Mouse (Mus musculus): Measurements from ENCODE around the gene Trappc1. TPM values are rescaled to one million over a fixed set of nuclear protein-coding genes. Genes with fewer than 3 reads are reported as not detected.

Gene Trappc1
- polyA plus RNA-seq, 1 experiment, result 28.6 TPM

DNA sequence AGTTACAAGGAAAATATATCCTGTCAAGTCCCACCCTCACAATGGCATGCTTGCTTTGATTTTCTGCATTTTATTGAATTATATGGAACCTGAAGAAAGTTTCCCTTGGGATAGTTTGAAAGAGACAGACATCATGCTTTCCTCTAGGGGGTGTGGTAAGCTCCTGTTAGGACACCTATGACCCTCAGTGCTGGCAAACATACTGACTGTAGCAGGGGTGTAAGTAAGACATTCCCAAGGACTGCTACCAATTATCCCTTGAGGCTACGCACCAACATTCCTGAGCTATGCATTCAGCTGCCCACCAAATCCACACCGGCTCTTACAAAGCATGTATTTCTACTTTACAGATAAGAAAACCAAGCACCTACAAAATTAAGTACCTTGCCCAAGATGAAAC is 38.7 kb downstream of the Trappc1 start:
- DNase-seq (ENCODE audit: low read depth in 1 of 2, low spot score in 2 of 2), result no peak
- Histone ChIP-seq H3K27me3 (ENCODE audit: control insufficient read depth, insufficient read depth, low read length) (no peaks in the 10 kb centered on the region), H3K4me1 (ENCODE audit: control insufficient read depth, insufficient read depth, insufficient read length) (peaks cover 8% of the 10 kb centered on the region; the same call in 1 of the 2 replicates), H3K36me3 (ENCODE audit: control insufficient read depth, insufficient read depth, low read length) (peaks cover 42% of the 10 kb centered on the region), H3K4me3 (ENCODE audit: extremely low read depth, insufficient read depth, insufficient read length) (no peak overlapping the region), H3K27ac (ENCODE audit: insufficient read depth, low read length) (no peak overlapping the region)
- 91% methylated on average over 2 of the region's 2 CpGs for WGBS
- TF ChIP-seq CTCF (IDR thresholded peaks at IDR 0.05; ENCODE audit: extremely low read depth, insufficient read depth, insufficient read length, insufficient replicate concordance) (no peak), POLR2A (IDR thresholded peaks at IDR 0.05; ENCODE audit: low read depth, low read length) (no peak)

DNA sequence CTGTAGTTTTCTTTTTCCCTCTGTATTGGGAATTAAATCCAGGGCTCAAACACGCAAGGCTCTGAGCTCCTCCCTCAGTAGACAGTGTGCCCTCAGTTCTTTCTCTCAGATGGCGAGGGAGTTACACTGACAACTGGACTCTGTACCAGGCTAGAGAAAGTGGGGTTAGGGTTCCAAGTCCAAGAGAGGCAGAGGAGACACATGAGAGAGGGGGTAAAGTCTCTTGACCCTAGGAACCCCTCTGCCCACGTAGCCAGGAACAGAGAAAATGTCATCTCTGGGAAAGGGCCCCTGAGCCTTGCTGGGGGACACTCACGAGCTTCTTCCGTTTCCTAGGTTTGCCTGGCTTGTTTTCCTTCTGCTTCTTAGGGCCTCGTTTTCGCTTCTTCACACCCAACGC is 40.6 kb downstream of the Trappc1 start:
- 69% methylated on average over 8 of the region's 8 CpGs for WGBS
- Histone ChIP-seq H3K27me3 (ENCODE audit: control insufficient read depth, insufficient read depth, low read length) (no peaks in the 10 kb centered on the region), H3K4me1 (ENCODE audit: control insufficient read depth, insufficient read depth, insufficient read length) (peaks cover 8% of the 10 kb centered on the region; the same call in 1 of the 2 replicates), H3K27ac (ENCODE audit: insufficient read depth, low read length) (no peak overlapping the region), H3K4me3 (ENCODE audit: extremely low read depth, insufficient read depth, insufficient read length) (no peak overlapping the region), H3K36me3 (ENCODE audit: control insufficient read depth, insufficient read depth, low read length) (peaks cover 27% of the 10 kb centered on the region)
- DNase-seq (ENCODE audit: low read depth in 1 of 2, low spot score in 2 of 2), result no peak
- TF ChIP-seq CTCF (IDR thresholded peaks at IDR 0.05; ENCODE audit: extremely low read depth, insufficient read depth, insufficient read length, insufficient replicate concordance) (no peak), POLR2A (IDR thresholded peaks at IDR 0.05; ENCODE audit: low read depth, low read length) (no peak)

DNA sequence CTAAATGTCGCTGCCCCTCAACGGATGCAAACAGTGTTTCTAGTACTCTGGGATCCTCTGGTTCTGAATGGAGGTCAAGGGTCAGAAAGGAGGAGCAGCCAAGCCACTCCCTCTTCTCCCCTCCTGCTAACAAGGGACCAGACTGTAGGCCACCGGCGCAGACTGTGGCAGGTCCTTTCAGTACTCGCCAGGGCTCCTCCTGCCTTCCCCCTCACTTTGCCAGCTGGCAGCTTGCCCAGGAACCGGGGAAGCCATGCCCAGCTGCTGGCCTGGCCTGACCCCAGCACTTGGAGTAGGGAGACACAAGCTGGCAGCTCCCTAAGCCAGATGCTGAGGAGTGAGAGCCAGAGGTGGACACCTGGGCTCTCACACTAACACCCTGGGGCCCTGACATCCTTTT is 41.1 kb downstream of the Trappc1 start:
- peaks cover 8% of the 10 kb centered on the region; the same call in 1 of the 2 replicates for H3K4me1 ChIP-seq (ENCODE audit: control insufficient read depth, insufficient read depth, insufficient read length)
- H3K27me3 ChIP-seq (ENCODE audit: control insufficient read depth, insufficient read depth, low read length), result no peaks in the 10 kb centered on the region
- peak overlapping the region; percentile 25; the same call in 1 of the 2 replicates for H3K27ac ChIP-seq (ENCODE audit: insufficient read depth, low read length)
- H3K4me3 ChIP-seq (ENCODE audit: extremely low read depth, insufficient read depth, insufficient read length), result no peak overlapping the region
- TF ChIP-seq CTCF (IDR thresholded peaks at IDR 0.05; ENCODE audit: extremely low read depth, insufficient read depth, insufficient read length, insufficient replicate concordance) (no peak), POLR2A (IDR thresholded peaks at IDR 0.05; ENCODE audit: low read depth, low read length) (no peak)
- peak in 1 of 2 experiments; percentile 36 for DNase-seq (ENCODE audit: low read depth in 1 of 2, low spot score in 2 of 2)
- H3K36me3 ChIP-seq (ENCODE audit: control insufficient read depth, insufficient read depth, low read length), result peaks cover 22% of the 10 kb centered on the region
- 34% methylated on average over 6 of the region's 6 CpGs for WGBS

DNA sequence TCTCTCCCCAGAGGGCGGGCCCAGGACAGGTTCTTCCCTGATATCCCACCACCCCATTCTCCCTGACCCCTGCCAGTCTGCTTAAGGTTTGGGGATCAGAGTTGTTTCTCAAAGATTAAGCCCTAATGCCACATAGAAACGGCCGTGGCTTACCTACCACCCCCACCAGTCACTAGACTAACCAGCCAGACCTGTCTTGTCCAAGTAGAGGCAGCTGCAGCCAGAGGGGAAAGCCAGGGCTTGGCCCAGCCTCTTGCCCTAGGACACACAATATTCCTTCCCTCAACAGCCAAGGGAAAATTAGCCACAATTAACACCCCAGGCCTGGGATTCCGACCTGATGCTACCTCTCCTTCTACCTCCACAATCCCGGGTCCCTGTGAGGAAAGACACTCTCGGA is 41.9 kb downstream of the Trappc1 start:
- no peak for TF ChIP-seq POLR2A (IDR thresholded peaks at IDR 0.05; ENCODE audit: low read depth, low read length)
- no peak for TF ChIP-seq CTCF (IDR thresholded peaks at IDR 0.05; ENCODE audit: extremely low read depth, insufficient read depth, insufficient read length, insufficient replicate concordance)
- H3K27ac ChIP-seq (ENCODE audit: insufficient read depth, low read length), result peak overlapping the region; percentile 94
- peaks cover 8% of the 10 kb centered on the region; the same call in 1 of the 2 replicates for H3K4me1 ChIP-seq (ENCODE audit: control insufficient read depth, insufficient read depth, insufficient read length)
- no peaks in the 10 kb centered on the region for H3K27me3 ChIP-seq (ENCODE audit: control insufficient read depth, insufficient read depth, low read length)
- H3K36me3 ChIP-seq (ENCODE audit: control insufficient read depth, insufficient read depth, low read length), result peaks cover 15% of the 10 kb centered on the region
- 50% methylated on average over 6 of the region's 6 CpGs for WGBS
- no peak for DNase-seq (ENCODE audit: low read depth in 1 of 2, low spot score in 2 of 2)
- peak overlapping the region; percentile 57; the same call in 1 of the 2 replicates for H3K4me3 ChIP-seq (ENCODE audit: extremely low read depth, insufficient read depth, insufficient read length)

DNA sequence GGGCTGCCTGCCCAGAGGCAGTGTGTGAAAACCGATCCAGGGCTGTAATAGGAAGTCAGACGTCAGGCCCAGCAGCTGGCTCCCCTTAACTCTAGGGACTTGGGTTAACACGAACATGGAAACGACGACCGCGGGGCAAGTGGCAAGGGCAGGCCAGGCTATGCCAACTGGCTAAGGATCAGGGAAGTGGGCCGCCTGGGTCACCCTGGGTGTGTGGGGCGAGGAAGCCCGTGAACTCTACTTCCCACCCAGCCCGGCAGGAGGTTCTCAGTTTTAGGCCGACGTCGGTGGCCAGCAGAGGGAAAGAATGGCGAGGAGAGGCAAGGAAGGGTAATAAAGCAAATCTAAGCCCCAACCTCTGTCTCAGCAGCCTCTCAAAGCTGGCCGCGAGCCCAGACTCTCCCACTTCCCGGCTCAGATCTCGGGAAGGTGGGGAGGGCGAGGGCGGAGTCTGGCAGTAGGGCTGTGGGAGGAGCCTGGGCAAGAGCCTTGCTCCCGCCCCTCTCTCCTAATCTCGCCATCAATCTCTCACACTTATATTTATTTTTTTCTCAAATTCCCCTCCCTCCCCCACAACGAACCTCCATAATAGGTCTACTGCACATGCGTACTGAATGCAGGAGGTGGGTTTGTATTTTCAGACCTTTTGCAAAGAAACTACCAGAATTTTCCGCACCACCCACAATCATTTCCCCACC is 42.5 kb downstream of the Trappc1 start:
- H3K27ac ChIP-seq (ENCODE audit: insufficient read depth, low read length), result peak overlapping the region; percentile 94
- peak; percentile 52; the same call in 1 of the 2 replicates for TF ChIP-seq POLR2A (IDR thresholded peaks at IDR 0.05; ENCODE audit: low read depth, low read length)
- no peak for TF ChIP-seq CTCF (IDR thresholded peaks at IDR 0.05; ENCODE audit: extremely low read depth, insufficient read depth, insufficient read length, insufficient replicate concordance)
- peaks cover 13% of the 10 kb centered on the region for H3K36me3 ChIP-seq (ENCODE audit: control insufficient read depth, insufficient read depth, low read length)
- peak overlapping the region; percentile 57 for H3K4me3 ChIP-seq (ENCODE audit: extremely low read depth, insufficient read depth, insufficient read length)
- DNase-seq (ENCODE audit: low read depth in 1 of 2, low spot score in 2 of 2), result peak; percentile 89 to 92
- no peaks in the 10 kb centered on the region for H3K27me3 ChIP-seq (ENCODE audit: control insufficient read depth, insufficient read depth, low read length)
- 2% methylated on average over 26 of the region's 26 CpGs for WGBS
- peaks cover 8% of the 10 kb centered on the region; the same call in 1 of the 2 replicates for H3K4me1 ChIP-seq (ENCODE audit: control insufficient read depth, insufficient read depth, insufficient read length)

DNA sequence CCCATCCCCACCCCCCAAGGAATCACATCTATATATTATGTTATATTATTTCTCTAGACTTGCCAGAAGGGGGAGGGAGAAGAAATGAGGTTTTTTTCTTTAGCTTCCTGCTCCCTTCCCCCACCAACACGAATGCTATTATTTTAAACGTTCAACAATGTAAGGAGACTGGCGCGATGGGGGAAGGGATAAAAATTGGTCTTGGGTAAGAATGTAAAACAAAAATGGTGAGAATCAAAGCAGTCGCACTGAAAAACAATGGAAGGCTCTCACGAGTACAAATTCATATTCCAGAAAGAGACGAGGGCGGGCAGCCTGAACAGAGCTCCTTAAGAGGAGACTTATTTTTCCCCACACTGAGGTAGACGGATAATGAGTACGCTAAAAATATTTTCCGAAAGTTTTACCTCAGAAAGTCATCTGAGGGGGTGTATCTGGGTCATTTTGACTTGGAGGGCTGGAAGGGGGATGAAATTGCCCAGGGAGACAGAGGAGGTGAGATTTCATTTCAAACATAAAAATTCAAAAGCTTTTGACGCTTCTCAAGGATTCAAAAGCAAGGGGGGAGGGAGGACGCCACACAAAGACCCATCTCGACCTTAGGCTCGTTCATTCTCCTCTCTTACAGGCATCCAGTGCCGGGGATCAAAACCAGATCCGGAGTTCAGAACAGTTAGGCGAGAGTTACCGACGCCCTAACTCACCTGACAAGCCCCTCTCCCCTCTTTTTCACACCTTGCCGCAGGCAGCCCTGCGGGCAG is 43.3 kb downstream of the Trappc1 start:
- Histone ChIP-seq H3K4me1 (ENCODE audit: control insufficient read depth, insufficient read depth, insufficient read length) (peaks cover 8% of the 10 kb centered on the region; the same call in 1 of the 2 replicates), H3K36me3 (ENCODE audit: control insufficient read depth, insufficient read depth, low read length) (peaks cover 7% of the 10 kb centered on the region), H3K27ac (ENCODE audit: insufficient read depth, low read length) (peak overlapping the region; percentile 89), H3K27me3 (ENCODE audit: control insufficient read depth, insufficient read depth, low read length) (no peaks in the 10 kb centered on the region), H3K4me3 (ENCODE audit: extremely low read depth, insufficient read depth, insufficient read length) (peak overlapping the region; percentile 92)
- under 1% methylated on average over 22 of the region's 22 CpGs for whole genome bisulfite sequencing
- peak in 1 of 2 experiments; percentile 22 for DNase-seq (ENCODE audit: low read depth in 1 of 2, low spot score in 2 of 2)
- no peak for TF ChIP-seq CTCF (IDR thresholded peaks at IDR 0.05; ENCODE audit: extremely low read depth, insufficient read depth, insufficient read length, insufficient replicate concordance)
- TF ChIP-seq POLR2A (IDR thresholded peaks at IDR 0.05; ENCODE audit: low read depth, low read length), result peak; percentile 23; the same call in 1 of the 2 replicates
